Mouse (Mus musculus) brain, adult 2 months (tissue): Measurements from ENCODE around the gene Gria1.
A peak's percentile ranks its signal among the peaks of the same experiment; 100 is the strongest.

Experiments used
- DNase-seq: peaks from one replicate; pipeline ENCODE4 v3.0.0; 2011; ENCODE audit warnings: low read depth, low spot score

Gene Gria1

DNA sequence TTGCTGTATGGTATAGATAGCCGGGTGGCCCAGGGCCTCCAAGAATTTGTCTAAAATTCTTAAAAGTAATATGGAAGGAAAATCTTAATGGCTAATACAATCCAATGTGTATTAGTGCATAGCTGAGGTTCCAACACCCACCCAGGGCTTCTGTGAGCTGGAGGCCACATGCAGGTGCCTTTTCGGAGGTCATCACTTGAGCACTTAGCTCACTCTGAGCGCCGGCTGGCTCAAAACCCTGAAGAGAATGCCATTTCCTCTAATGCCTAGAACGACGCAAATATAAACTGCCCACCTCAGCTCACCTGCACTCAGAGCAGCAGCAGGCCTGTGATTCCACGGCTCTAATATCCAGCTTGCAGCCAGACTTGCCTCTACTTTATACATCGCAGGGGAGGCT is 148.9 kb downstream of the Gria1 start:
- no peak for DNase-seq

DNA sequence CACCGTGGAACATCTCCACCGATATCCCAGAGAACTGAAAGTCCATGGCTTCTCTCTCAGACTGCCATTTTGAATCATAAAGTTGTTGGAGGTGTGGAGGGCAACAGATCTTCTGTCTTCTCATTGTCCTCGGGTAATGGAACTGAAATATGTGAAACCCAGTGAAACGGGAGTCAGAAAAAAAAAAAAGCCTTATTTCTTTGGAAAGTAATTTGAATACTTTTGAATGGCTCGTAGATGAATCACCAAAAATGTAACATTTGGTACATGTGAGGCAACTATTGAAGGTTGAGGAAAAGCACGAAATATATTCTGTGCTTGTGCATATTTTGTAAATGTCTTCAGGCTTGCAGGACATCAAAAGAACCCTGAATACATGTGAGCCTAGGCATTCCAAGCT is 151.7 kb downstream of the Gria1 start:
- DNase-seq, result no peak

DNA sequence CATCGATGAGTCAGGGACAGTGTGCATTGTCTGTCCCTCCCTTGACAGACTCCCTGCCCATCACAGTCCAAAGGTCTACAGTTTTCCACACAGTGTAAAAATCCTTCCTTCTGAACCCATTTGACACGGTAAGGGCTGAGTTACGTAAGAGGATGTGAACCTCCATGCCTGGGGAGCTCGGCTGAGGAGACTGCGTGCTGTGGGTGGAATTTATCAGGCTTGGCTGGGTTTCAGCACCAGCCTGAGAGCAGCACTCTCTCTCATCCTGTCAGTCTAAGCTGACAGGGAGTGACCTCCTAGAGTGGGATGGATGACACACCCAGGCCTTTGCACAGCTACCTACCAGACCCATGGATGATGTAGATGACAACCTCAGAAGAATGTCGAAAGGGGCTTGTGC is 158.9 kb downstream of the Gria1 start:
- DNase-seq, result peak; percentile 80

DNA sequence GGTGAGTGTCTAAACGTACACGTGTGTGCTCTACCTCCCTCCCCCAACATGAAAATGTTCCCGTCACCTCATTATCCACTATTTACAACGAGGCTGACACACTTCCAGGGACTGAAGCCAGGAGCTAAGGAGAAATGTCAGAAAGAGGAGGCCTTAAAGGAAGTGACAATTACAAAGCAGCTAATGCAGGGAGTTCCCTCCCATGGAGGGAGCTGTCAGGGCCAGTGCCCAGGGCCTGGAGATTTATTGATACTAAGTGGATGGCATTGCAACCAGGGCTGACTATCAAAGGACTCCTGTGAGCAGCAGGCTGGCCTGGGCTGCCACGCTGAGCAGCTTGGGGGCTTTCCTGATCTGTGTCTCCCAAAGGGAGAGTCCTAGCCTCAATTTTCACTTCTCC is 163.0 kb downstream of the Gria1 start:
- DNase-seq, result no peak

GRCm38 (mm10) chr11:57176552-57176951 is 165.4 kb downstream of the Gria1 start:
- no peak for DNase-seq

- DNase-seq, result peak; percentile 50
Measured at GRCm38 (mm10) chr11:57184216-57184615, 173.0 kb downstream of the Gria1 start.

- DNase-seq, result peak; percentile 51
Measured at GRCm38 (mm10) chr11:57185110-57185509, 173.9 kb downstream of the Gria1 start.

GRCm38 (mm10) chr11:57189391-57189790 is 178.2 kb downstream of the Gria1 start:
- DNase-seq, result no peak

DNA sequence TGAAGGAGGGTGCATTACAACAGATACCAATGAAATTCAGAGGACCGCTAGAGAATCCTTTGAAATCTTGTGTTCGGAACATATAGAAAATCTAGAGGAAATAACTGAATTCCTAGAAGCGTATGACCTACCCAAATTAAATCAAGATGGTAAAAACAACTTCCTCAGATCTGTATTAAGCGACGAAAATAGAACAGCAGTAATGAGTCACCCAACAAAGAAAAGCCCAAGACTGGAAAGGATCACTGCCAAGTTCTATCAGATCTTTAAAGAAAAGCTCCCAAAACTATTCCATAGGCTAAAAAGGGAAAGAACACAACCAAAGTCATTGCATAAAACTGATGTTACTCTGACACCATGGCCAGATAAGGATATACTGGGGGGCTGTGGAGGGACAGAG is 183.6 kb downstream of the Gria1 start:
- peak; percentile 82 for DNase-seq

DNA sequence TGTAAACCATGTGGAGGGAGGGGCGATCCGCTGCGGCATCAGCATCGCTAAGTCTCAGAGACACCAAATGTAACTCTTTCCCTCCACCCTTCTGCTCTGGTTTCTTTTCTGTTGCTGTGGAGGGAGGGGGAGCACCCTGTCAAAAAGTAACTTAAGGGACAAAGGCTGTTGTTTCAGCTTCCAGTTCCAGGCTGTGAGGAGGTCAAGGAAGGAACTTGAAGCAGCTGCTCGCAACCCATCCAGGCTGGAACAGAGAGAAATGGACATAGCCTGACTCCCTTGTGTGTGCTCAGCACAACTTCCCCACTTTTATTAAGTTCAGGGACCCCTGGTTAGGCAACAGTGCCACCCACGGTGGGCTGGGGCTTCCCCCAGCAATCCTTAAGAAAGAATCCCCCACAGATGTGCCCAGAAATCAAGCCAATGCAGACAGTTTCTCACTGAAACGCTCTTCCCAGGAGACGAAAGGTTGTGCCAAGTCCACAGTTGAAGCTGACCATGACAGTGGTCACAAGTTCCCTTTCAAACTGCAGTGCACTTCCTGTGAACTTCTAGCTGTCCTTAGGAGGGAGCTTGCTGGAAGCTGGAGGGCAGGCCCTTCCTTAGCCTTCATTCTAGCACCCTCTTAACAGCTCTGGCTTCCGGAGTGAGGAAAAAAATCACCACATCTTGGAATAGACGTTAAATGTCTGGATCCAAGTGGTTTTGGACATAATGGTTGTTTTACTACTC is 190.2 kb downstream of the Gria1 start:
- DNase-seq, result no peak

DNA sequence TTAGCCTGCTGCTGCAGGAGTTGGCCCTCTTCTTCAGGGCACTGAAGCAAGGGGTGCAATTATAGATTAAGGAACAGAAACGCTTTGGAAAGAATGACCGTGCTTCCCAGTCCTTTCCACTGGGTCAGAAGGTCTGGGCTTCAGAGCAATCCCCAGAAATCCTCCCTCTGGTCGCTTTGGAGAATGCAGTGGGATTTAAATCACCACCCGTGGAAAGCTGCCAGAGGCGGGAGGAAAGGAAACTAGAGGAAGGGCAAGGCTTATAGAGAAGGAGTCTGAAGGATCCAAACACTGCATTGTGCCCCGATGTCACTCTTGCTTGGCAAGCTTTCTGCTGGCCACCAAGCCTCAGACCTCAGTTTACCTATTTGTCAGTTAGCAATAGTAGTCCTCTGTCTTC is 193.2 kb downstream of the Gria1 start:
- DNase-seq, result no peak

DNA sequence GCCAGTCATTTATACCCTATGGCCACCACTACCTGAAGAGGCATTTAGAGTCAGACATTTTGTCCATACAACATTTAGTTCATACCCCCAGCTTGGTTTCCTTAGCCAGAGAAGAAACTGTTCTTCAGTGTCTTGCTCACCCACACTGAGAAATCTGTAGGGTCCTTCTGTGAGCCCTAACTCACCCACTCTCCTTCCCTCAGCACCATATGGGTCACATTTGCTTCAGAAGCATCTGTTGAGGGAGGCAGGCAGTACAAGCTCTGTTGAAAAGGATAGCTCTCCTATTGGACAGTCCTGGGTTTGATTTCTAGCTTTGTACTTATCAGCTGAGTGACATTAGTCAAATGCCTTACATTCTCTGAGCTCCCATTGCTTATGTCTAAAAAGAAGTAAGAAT is 196.1 kb downstream of the Gria1 start:
- DNase-seq, result peak; percentile 63

- DNase-seq, result peak; percentile 46
Measured at GRCm38 (mm10) chr11:57214079-57214478, 202.9 kb downstream of the Gria1 start.

- peak; percentile 51 for DNase-seq
Measured at GRCm38 (mm10) chr11:57214583-57214982, 203.4 kb downstream of the Gria1 start.

DNA sequence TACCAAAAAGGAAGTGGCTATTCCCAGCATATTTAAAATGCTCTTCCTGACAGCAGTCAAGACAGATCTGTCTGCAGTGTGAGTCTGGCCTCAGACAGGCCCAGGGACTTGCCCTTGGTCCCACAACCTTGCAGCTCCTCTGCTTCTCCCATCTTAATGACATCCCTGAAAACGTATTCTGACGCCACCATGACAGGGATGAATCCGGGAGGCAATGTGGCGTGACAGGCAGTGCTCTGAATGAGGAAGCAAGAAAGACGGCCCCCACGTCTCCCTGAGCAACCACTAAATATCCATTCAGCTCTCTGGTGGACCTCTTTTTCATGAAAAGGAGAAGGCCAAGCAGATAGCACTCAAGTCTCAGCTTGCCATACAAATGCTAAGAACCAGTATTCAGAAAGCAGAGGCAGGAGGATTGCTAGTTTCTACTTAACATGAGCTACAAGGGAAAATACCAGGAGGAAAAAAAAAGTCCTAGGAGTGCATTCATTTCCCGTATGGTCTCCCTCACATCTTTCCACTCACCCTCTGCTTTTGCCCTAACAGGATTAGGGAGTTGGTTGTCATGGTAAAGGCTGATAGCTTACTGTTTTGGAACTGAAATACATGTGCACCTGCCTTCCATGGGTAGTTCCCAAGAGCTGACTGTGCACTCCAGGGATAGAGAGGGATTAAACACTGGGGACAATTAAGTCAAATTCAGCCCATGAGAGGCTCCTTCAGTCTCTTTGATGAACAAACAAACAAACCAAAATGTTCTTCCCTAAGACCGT is 211.8 kb downstream of the Gria1 start:
- no peak for DNase-seq

- peak; percentile 56 for DNase-seq
Measured at GRCm38 (mm10) chr11:57235446-57235845, 224.3 kb downstream of the Gria1 start.

DNA sequence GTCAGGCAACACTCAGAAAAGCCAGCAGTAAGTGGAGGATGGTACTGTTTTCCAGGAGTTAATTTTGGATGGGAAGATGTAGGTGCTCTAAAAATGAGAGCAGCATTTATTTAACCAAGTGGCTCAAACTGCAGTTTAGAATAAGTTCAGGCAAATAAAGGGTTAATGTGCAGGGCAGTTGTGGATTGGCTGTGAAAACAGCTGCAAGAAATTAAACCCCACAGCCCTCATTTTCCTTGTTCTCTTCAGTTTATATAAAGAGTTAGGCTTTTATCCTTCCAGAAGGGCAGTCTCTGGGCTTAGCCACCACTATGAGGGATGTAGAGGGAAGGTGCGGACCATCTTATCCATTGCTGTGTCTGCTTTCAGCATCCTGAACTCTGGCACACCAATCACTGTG is 225.2 kb downstream of the Gria1 start:
- DNase-seq, result no peak

DNA sequence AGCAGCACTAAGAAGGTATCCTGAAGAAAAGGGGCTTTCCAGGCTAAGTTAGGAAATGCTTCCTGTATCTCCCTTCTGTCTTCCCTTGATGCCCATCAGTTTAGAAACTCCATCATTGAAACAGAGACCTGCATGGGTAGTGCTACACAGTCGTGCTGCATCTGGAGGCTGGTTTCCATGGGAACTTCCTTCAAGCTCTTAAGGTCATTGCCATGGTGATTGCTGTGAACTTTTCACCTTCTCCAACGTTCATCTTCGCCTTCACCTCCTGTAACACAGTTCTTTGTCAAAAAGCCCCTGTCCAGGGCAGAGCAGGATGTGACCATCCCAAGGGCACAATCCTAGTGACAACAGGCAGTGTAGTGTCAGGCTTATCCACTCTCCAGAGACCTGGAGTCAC is 228.6 kb downstream of the Gria1 start:
- peak; percentile 47 for DNase-seq

DNA sequence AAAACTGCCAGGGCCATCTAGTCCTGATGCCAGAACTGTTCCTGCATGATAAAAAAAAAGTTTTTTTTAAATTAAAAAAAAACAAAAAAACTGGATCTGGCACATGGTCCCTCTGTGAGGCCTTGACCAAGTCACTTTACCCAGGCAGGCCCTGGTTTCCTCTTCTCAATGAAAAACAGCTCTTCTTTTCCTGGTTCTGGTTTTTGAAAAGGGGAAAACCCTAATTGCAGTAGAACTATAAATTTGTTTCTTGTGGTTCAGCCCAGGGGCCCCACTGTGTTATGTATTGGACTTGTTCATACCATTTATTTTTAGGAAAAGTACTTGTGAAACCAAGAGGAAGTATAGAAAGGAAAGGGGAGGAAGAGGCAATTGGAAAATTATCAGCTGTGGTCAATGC is 232.6 kb downstream of the Gria1 start:
- no peak for DNase-seq

- DNase-seq, result peak; percentile 83
Measured at GRCm38 (mm10) chr11:57244543-57244942, 233.4 kb downstream of the Gria1 start.

DNA sequence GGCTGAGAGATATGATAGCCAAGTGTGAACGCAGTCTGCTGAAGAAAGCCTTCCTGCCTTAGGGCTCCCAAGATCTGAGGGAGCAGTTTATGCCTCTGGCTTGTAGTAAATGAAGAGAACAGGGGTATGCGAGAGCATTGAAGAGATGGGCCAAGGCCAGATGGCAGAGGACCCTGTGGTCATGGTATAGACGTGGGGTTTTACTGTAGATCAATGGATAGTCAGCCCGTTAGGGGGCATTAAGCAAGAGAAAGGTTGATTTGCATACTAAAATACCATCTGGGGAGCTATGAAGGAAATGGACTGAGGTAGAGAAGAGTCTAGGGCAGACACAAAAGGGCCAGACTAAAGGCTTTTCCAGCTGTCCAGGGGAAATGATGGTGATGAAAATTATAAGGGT is 237.7 kb downstream of the Gria1 start:
- no peak for DNase-seq

DNA sequence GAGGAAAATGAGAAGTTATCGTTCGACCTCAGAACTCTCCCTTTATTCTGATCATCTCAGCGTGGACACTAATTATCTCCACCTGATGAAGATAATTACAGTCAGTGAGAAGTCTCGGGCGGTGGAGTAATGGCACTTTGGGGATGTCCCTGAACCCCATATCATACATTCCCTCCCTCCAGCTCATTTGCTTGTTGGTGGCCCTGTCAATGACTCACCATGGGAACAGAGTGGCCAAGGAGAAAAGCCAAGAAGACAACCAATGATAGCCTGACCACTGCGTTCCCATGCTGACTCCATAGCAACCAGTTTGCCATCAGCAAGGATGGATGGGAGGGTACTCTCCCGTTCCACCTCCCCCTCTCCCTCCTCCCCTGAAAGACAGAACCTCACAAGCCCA is 238.9 kb downstream of the Gria1 start:
- peak; percentile 34 for DNase-seq

DNA sequence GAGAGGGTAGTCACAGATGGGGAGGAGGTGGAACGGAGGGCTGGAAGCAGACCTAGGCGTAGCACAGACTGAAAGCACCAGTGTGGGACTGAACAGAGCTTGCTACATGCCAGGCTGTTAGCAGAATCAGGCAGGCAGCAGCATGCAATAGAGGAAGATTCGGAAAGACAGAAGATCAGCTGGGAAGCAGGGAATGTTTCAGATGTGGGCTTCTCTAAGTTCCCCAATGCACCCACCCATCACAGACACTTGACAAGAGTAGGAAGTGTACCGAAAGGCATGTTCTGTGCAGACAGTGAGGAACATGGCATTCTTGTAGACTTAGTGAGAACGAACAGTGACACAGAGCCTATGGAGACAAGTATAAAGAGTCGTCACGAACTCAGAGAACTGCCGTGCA is 260.5 kb downstream of the Gria1 start:
- DNase-seq, result peak; percentile 93
